Mouse (Mus musculus): ENCODE data around the gene Hist2h2be. TPM values are rescaled to one million over a fixed set of nuclear protein-coding genes. Genes with fewer than 3 reads are reported as not detected.

Hist2h2be gene
- polyA plus RNA-seq, 1 experiment: 0.49 TPM

Other genes with a start within 250 kb of the Hist2h2be start
- 232 TPM in 2 replicates for gene Plekho1, start 225.1 kb upstream of the Hist2h2be start, polyA plus RNA-seq (2012)
- gene Vps45, start 162.7 kb upstream of the Hist2h2be start, polyA plus RNA-seq (2012): 6.0 and 7.1 TPM in 2 replicates
- 3.0 and 4.9 TPM in 2 replicates for gene Otud7b, start 116.6 kb upstream of the Hist2h2be start, polyA plus RNA-seq (2012)
- not detected in 2 replicates for gene Mtmr11, start 59.1 kb upstream of the Hist2h2be start, polyA plus RNA-seq (2012)
- gene Sf3b4, start 48.8 kb upstream of the Hist2h2be start, polyA plus RNA-seq (2012): 524 and 591 TPM in 2 replicates
- 0.37 and 0.50 TPM in 2 replicates for gene Sv2a, start 40.0 kb upstream of the Hist2h2be start, polyA plus RNA-seq (2012)
- 98.4 and 100 TPM in 2 replicates for gene Bola1, start 1.4 kb upstream of the Hist2h2be start, polyA plus RNA-seq (2012)
- gene Hist2h2ab, start 1.3 kb upstream of the Hist2h2be start, polyA plus RNA-seq (2012): 1.1 and 2.0 TPM in 2 replicates
- gene Hist2h2ac, start 239 bp upstream of the Hist2h2be start, polyA plus RNA-seq (2012): 18.4 and 18.7 TPM in 2 replicates
- gene Hist2h3c2, start 18.0 kb downstream of the Hist2h2be start, polyA plus RNA-seq (2012): 25.9 and 32.4 TPM in 2 replicates
- 261 and 264 TPM in 2 replicates for gene Hist2h2aa2, start 19.2 kb downstream of the Hist2h2be start, polyA plus RNA-seq (2012)
- 1.3 and 8.5 TPM in 2 replicates for gene Hist2h2aa1, start 24.4 kb downstream of the Hist2h2be start, polyA plus RNA-seq (2012)
- gene Hist2h3c1, start 25.6 kb downstream of the Hist2h2be start, polyA plus RNA-seq (2012): not detected in 2 replicates
- gene Hist2h4, start 42.2 kb downstream of the Hist2h2be start, polyA plus RNA-seq (2012): 3.4 and 3.5 TPM in 2 replicates
- 28.5 and 35.3 TPM in 2 replicates for gene Hist2h3b, start 47.5 kb downstream of the Hist2h2be start, polyA plus RNA-seq (2012)
- 0.36 and 1.4 TPM in 2 replicates for gene Hist2h2bb, start 48.6 kb downstream of the Hist2h2be start, polyA plus RNA-seq (2012)
- 0.03 and 0.14 TPM in 2 replicates for gene Fcgr1, start 72.8 kb downstream of the Hist2h2be start, polyA plus RNA-seq (2012)
- not detected in 2 replicates for gene BC107364, start 231.2 kb downstream of the Hist2h2be start, polyA plus RNA-seq (2012)